Mouse (Mus musculus): ENCODE results near the gene Ccdc3.

Gene Ccdc3

DNA sequence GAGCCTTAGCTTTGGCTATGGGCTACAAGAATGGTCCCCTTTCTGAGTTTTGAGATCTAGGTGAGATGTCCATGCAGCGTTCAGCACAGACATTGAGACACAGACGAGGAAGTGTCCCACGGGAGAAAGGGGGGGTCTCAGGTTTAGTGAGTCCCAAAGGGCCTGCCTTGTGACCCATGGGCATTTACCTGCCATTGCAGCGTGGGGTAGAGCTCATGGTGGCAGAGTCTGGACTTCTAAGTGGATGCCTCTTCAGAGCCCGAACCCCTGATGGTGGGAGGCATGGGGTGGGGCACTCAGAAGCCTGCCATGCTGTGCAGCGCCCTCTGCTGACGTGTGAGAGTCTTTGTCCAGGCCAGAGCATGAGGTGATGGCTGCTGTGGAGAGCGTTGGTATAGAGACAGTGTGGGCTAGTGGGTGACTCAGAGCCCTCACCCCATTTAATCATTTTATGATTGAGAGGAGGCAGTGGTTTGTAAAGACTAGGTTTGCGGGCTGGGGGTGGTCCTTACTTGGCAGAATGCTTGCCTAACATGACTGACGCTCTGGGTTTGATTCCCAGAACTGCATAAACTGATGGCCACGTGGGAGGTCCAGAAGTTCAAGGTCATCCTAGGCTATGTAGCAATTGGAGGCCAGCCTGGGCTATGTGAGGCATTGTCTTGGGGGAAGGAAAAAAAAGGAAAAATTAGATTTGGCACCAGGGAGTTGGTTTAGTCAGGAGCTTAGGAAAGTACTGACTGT is 23.6 kb downstream of the Ccdc3 start:
- peak; percentile 2 for DNase-seq (ENCODE audit: low read depth)

DNA sequence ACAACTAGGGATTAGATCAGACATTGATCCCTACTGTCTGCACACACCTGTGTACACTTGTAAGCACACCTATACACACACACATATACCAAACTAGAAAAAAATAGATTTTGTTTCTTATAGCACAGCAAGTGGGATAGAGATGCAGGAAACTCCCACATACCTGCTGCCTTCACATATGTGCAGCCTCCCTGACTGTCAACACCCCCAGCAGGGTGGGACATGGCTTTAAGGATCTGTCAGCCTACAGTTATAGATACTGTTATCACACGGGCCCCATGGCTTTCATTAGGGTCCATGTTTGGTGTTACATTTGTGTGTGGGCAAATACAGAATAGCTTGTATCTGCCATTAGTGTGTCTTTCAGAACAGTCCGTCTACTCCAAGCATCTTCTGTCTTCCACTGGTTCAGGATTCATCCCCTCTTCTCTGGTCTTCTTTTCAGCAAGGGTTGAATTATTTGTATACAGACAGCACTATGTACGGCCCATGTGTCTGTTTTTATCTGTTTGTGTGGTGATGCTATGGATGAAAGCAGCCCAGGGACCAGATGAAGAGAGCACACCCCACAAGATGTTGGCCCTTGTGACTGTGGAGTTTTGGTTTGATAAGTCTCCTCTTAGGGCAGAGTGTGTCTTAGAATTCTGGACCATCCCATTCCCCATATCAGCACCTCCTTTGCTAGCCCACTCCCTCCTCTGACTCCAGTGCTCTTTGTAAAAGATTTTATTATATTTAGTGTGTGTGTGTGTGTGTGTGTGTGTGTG is 24.5 kb downstream of the Ccdc3 start:
- no peak for DNase-seq (ENCODE audit: low read depth)

- no peak for DNase-seq (ENCODE audit: low read depth)
Observed at GRCm38 (mm10) chr2:5162756-5163155, 25.2 kb downstream of the Ccdc3 start.

DNA sequence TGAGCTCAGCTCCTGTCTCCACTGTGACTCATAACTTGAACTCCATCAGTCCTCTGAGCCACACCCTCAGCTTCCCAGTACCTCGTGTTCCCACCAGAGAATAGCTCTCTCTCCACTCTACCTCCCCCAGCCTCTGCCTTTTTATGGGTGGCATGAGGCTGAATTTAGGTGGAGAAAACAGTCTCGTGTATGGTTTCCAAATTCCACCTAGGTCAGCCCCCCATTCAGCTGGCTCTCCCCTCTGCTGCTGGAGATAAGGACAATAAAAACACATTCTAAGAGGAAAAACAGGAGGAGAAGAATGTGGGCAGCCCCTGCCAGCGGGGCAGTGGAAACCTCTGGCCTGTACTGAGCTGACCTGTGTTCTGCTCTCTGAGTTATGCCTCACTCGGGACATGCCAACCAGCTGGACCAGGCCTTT is 28.4 kb downstream of the Ccdc3 start:
- no peak for DNase-seq (ENCODE audit: low read depth)

DNA sequence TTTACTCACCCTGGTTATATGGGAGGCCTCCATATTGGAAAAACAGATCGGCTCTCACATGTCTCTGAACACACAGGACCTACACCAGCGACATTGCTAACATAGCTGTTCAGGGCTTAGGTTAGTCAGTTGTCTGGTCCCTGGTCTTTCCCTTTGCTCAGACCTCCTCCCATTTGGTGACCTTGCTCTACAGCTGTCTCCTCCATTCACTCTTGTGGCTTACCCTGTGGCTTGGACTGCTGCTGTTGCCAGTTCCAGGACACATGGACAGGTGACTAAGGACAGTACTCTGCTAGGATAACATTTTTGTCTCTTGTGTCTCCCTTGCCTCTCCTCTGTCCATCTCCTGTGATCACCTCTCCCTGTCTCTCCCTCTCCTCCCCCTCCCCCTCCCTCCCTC is 29.2 kb downstream of the Ccdc3 start:
- DNase-seq (ENCODE audit: low read depth), result no peak

DNA sequence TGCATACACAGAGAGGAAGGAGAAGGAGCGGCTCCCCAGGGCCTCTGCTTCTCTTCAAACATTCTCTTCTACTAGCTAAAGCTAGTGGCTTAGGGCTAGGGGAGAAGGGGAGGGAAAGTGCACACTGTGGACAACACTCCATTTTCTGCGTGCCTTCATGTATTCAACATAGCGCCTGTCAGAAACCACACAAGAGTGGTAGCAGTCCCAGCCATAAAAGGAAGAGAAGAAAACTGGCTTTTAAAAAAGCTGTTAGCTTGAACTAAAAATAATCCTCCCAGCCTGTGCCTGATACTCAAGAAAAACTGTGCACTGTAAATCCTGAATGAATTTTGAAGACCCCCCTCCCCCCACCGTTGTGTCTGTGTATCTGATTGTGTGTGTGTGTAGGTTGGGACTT is 33.2 kb downstream of the Ccdc3 start:
- DNase-seq (ENCODE audit: low read depth), result no peak

- no peak for DNase-seq (ENCODE audit: low read depth)
Observed at GRCm38 (mm10) chr2:5171301-5172000, 33.9 kb downstream of the Ccdc3 start.

GRCm38 (mm10) chr2:5172773-5173172 is 35.2 kb downstream of the Ccdc3 start:
- DNase-seq (ENCODE audit: low read depth), result no peak

- no peak for DNase-seq (ENCODE audit: low read depth)
Observed at GRCm38 (mm10) chr2:5174716-5175115, 37.1 kb downstream of the Ccdc3 start.

GRCm38 (mm10) chr2:5181462-5182443 is 44.2 kb downstream of the Ccdc3 start:
- DNase-seq (ENCODE audit: low read depth), result no peak

- no peak for DNase-seq (ENCODE audit: low read depth)
Observed at GRCm38 (mm10) chr2:5184166-5184565, 46.6 kb downstream of the Ccdc3 start.

DNA sequence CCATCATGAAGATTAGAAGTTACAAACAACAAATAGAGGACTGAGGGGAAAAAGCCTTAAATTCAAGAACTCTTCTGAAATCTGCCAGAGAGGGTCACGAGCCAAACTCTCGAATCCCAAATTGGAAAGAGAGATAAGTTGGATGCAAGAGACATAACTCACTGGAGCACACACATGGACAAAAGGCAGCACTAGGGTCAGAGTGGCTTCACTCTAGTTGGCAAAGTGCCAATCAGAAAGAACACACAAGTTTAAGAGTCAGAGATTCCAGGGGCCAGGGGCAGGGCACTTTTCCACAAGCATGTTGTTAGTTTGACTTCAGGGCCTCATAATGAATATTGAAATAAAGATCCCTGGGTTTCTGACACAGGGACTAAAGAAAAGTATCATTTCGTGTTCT is 48.1 kb downstream of the Ccdc3 start:
- no peak for DNase-seq (ENCODE audit: low read depth)

- no peak for DNase-seq (ENCODE audit: low read depth)
Observed at GRCm38 (mm10) chr2:5192156-5192555, 54.6 kb downstream of the Ccdc3 start.

GRCm38 (mm10) chr2:5193071-5193470 is 55.5 kb downstream of the Ccdc3 start:
- no peak for DNase-seq (ENCODE audit: low read depth)

- no peak for DNase-seq (ENCODE audit: low read depth)
Observed at GRCm38 (mm10) chr2:5194701-5195215, 57.2 kb downstream of the Ccdc3 start.

- no peak for DNase-seq (ENCODE audit: low read depth)
Observed at GRCm38 (mm10) chr2:5197486-5197885, 59.9 kb downstream of the Ccdc3 start.

- no peak for DNase-seq (ENCODE audit: low read depth)
Observed at GRCm38 (mm10) chr2:5199289-5199688, 61.7 kb downstream of the Ccdc3 start.

DNA sequence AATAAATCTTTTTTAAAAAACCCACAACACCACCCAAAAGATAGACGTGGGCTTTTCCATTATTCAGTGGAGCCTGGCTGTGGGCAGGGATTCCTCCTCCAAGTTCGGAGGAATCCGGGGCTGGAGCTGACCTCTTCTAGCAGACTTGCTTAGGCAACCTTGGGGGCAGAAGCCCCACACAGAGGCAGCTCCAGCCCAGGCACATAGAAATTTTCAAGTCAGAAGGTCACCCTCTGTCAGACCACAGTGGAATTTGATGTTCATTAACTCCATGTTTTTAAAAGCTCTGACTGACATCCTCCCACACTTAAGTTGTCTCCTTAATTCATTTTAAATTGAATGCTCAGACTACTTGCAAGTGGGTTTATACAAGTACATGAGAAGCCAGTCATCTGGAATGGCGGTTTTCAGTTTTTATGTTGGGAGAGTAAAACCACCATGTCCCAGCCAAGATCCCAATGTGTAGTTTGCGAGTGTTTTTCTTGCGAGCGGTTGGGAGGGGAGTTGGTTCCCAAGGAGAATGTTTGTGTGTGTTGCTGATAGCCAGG is 63.3 kb downstream of the Ccdc3 start:
- no peak for DNase-seq (ENCODE audit: low read depth)

GRCm38 (mm10) chr2:5203146-5203545 is 65.6 kb downstream of the Ccdc3 start:
- no peak for DNase-seq (ENCODE audit: low read depth)

GRCm38 (mm10) chr2:5204941-5205340 is 67.4 kb downstream of the Ccdc3 start:
- DNase-seq (ENCODE audit: low read depth), result no peak

GRCm38 (mm10) chr2:5206651-5207050 is 69.1 kb downstream of the Ccdc3 start:
- no peak for DNase-seq (ENCODE audit: low read depth)
